Mouse (Mus musculus) cortical plate, adult 2 months (tissue): ENCODE measurements around the gene Mvb12b.

ENCODE experiments used
- CTCF ChIP-seq: fragments of 200-500 bp; IDR thresholded peaks from 2 replicates; pipeline ENCODE4 v1.5.1; 2011; ENCODE audit warnings: mild to moderate bottlenecking, control low read depth, low read length; ENCODE audit not compliant: insufficient read depth; ENCODE audit errors: extremely low read depth
- POLR2A ChIP-seq: fragments of 200-500 bp; IDR thresholded peaks from 2 replicates; pipeline ENCODE4 v1.6.1; 2011; ENCODE audit warnings: mild to moderate bottlenecking, low read length, control low read depth; ENCODE audit not compliant: insufficient read depth; ENCODE audit errors: extremely low read depth

DNA sequence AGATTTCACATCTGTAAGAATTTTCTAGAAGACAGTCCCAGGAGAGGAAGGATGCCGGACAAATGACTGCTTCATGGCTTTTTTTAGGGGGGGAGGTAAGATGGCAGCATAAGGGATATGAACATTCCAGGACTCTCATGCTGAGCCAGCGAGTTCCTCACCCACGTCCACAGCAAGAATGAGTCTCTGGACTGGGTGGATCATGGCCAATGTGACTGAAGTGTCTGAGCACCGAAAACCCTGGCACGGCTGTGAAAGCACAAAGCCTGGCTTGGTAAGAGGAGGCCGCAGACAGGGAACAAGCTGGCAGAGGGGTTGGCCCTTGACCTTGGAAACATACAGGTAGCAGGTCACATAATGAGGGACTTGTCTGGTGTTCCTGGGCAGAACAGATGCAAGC, 87.5 kb downstream of the Mvb12b start:
- TF ChIP-seq CTCF = no peak
- TF ChIP-seq POLR2A = no peak
